ENCODE assay signal across 8 mouse cellular contexts in genomic region chr16:38712105-38712504, GRCm38 (mm10). TPM values are rescaled to one million over a fixed set of nuclear protein-coding genes. Genes with fewer than 3 reads are reported as not detected.
DNase-seq lines count a peak whose midpoint lies in the region; ATAC-seq and TF ChIP-seq lines count a peak whose summit lies in the region.

No protein-coding gene starts in this region.

- peaks cover 13% of the 10 kb centered on the region; the same call in 1 of the 2 replicates for H3K36me3 ChIP-seq in heart, embryonic 10.5 days
- H3K36me3 ChIP-seq in ES-E14 (ENCODE audit: control insufficient read depth, insufficient read depth, low read length, poor library complexity, severe bottlenecking): no peaks in the 10 kb centered on the region
- H3K36me3 ChIP-seq in forebrain, postnatal 0 days (ENCODE audit: insufficient read depth): no peaks in the 10 kb centered on the region
- no peaks in the 10 kb centered on the region for H3K36me3 ChIP-seq in liver, embryonic 16.5 days (ENCODE audit: control insufficient read depth, insufficient read depth)
- H3K36me3 ChIP-seq in stomach, embryonic 14.5 days (ENCODE audit: control insufficient read depth, insufficient read depth, low read length): no peaks in the 10 kb centered on the region

- no peak for TF ChIP-seq CTCF in forebrain, postnatal 0 days (IDR thresholded peaks at IDR 0.05; ENCODE audit: low read depth)

- H3K27ac ChIP-seq in heart, embryonic 10.5 days: peak overlapping the region; percentile 99
- H3K27ac ChIP-seq in ES-E14 (ENCODE audit: insufficient read depth, low read depth, low read length, poor library complexity, severe bottlenecking): no peak overlapping the region
- no peak overlapping the region for H3K27ac ChIP-seq in forebrain, postnatal 0 days (ENCODE audit: low read depth, low read length)
- H3K27ac ChIP-seq in liver, embryonic 16.5 days (ENCODE audit: low read length): no peak overlapping the region
- peak overlapping the region; percentile 94; the same call in 1 of the 2 replicates for H3K27ac ChIP-seq in stomach, embryonic 14.5 days (ENCODE audit: low read length)

- WGBS in heart, embryonic 10.5 days: 3% methylated on average over 12 of the region's 12 CpGs
- 7% methylated on average over 12 of the region's 12 CpGs for WGBS in forebrain, postnatal 0 days
- WGBS in liver, embryonic 16.5 days (ENCODE audit: insufficient replicate concordance): 7% methylated on average over 12 of the region's 12 CpGs
- WGBS in stomach, embryonic 14.5 days: 2% methylated on average over 12 of the region's 12 CpGs

- peaks cover 51% of the 10 kb centered on the region for H3K4me1 ChIP-seq in heart, embryonic 10.5 days
- H3K4me1 ChIP-seq in ES-E14 (ENCODE audit: control insufficient read depth in 2 of 2, insufficient read depth in 2 of 2, low read length in 2 of 2, poor library complexity in 1 of 2): no peaks in the 10 kb centered on the region
- H3K4me1 ChIP-seq in forebrain, postnatal 0 days (ENCODE audit: insufficient read depth): 0 out of 2 replicates have a peak, but pooled peaks cover 5% of the 10 kb centered on the region
- peaks cover 2% of the 10 kb centered on the region for H3K4me1 ChIP-seq in liver, embryonic 16.5 days (ENCODE audit: control insufficient read depth, low read depth, low read length)
- no peaks in the 10 kb centered on the region for H3K4me1 ChIP-seq in stomach, embryonic 14.5 days (ENCODE audit: control insufficient read depth, insufficient read depth, low read length)

- DNase-seq in heart, embryonic 10.5 days (ENCODE audit: low spot score): peak; percentile 80
- DNase-seq in heart, postnatal 36 days: no peak
- no peak for DNase-seq in ES-E14 (ENCODE audit: low read depth, low spot score)
- DNase-seq in forebrain, postnatal 0 days: no peak
- no peak for DNase-seq in gastrocnemius, postnatal 10 days
- no peak for DNase-seq in left cerebral cortex, postnatal 10 days (ENCODE audit: extremely low spot score in 1 of 2, low spot score in 2 of 2)

- ATAC-seq in forebrain, postnatal 0 days: no peak
- ATAC-seq in liver, embryonic 16.5 days (ENCODE audit: low read depth): no peak
- no peak for ATAC-seq in stomach, embryonic 14.5 days (ENCODE audit: insufficient number of reproducible peaks, insufficient read depth, low FRiP score, low read depth)

- intact Hi-C loops in heart, postnatal 36 days (cut with DNase I): no loop called here
- intact Hi-C loops in left cerebral cortex, postnatal 10 days (cut with DNase I): no loop called here

- no peak overlapping the region; the same call in 1 of the 2 replicates for H3K9ac ChIP-seq in ES-E14 (ENCODE audit: insufficient read depth, low read depth, low read length, poor library complexity, severe bottlenecking)
- peak overlapping the region; percentile 60 for H3K9ac ChIP-seq in forebrain, postnatal 0 days
- peak overlapping the region; percentile 39; the same call in 1 of the 2 replicates for H3K9ac ChIP-seq in liver, embryonic 16.5 days (ENCODE audit: low read depth, low read length)
- peak overlapping the region; percentile 52 for H3K9ac ChIP-seq in stomach, embryonic 14.5 days (replicated peaks; ENCODE audit: low read depth, low read length)

- H3K4me2 ChIP-seq in forebrain, postnatal 0 days (ENCODE audit: low read depth): peak overlapping the region; percentile 85
- peak overlapping the region; percentile 72 for H3K4me2 ChIP-seq in liver, embryonic 16.5 days (ENCODE audit: low read depth, low read length)
- peak overlapping the region; percentile 71 for H3K4me2 ChIP-seq in stomach, embryonic 14.5 days (replicated peaks; ENCODE audit: low read depth, low read length)

- in situ Hi-C loops in ES-E14 (cut with MboI; ENCODE audit: low sequenced_read_pairs in 2 of 2, unreplicated experiment in 2 of 2): no loop called here

- peak overlapping the region; percentile 89 for H3K4me3 ChIP-seq in heart, embryonic 10.5 days
- peak overlapping the region; percentile 59 to 60; a peak in 3 of 4 replicates for H3K4me3 ChIP-seq in ES-E14 (ENCODE audit: insufficient read depth in 1 of 2, low read depth in 1 of 2, low read length in 2 of 2, poor library complexity in 1 of 2, severe bottlenecking in 1 of 2)
- peak overlapping the region; percentile 66 for H3K4me3 ChIP-seq in forebrain, postnatal 0 days (ENCODE audit: low read depth, low read length)
- peak overlapping the region; percentile 68 for H3K4me3 ChIP-seq in liver, embryonic 16.5 days (ENCODE audit: low read depth, low read length)
- peak overlapping the region; percentile 61 for H3K4me3 ChIP-seq in stomach, embryonic 14.5 days (ENCODE audit: low read depth, low read length)

- H3K9me3 ChIP-seq in heart, embryonic 10.5 days: no peaks in the 10 kb centered on the region
- no peaks in the 10 kb centered on the region for H3K9me3 ChIP-seq in ES-E14 (ENCODE audit: control insufficient read depth, insufficient read depth, low read depth, low read length)
- H3K9me3 ChIP-seq in forebrain, postnatal 0 days (ENCODE audit: low read length): no peaks in the 10 kb centered on the region
- H3K9me3 ChIP-seq in liver, embryonic 16.5 days (replicated peaks; ENCODE audit: control insufficient read depth, low read length): no peaks in the 10 kb centered on the region
- H3K9me3 ChIP-seq in stomach, embryonic 14.5 days (ENCODE audit: control insufficient read depth, low read depth, low read length): no peaks in the 10 kb centered on the region

- no peaks in the 10 kb centered on the region for H3K27me3 ChIP-seq in heart, embryonic 10.5 days (ENCODE audit: insufficient read depth, poor library complexity, severe bottlenecking)
- no peaks in the 10 kb centered on the region for H3K27me3 ChIP-seq in forebrain, postnatal 0 days (ENCODE audit: insufficient read depth, low read length)
- H3K27me3 ChIP-seq in liver, embryonic 16.5 days (ENCODE audit: control insufficient read depth, insufficient read depth, low read depth, low read length): peaks cover 41% of the 10 kb centered on the region
- H3K27me3 ChIP-seq in stomach, embryonic 14.5 days (ENCODE audit: control insufficient read depth, insufficient read depth, low read length): no peaks in the 10 kb centered on the region

TF ChIP-seq in ES-E14, 5 proteins besides CTCF, POLR2A, EP300 and RAD21:
- TF ChIP-seq ZNF384 (IDR thresholded peaks at IDR 0.05; ENCODE audit: low read depth, low read length) (0 out of 2 replicates have a peak, but pooled peaks have one; percentile 9), CHD2 (IDR thresholded peaks at IDR 0.05; ENCODE audit: low read depth, low read length) (no peak)

RNA-seq across cellular contexts. Expression of gene Arhgap31, which starts 1.0 kb away (rescaled TPM):
- 27.7 and 37.4 TPM in 2 replicates for polyA plus RNA-seq in heart, embryonic 10.5 days (2016; fragmentation: Nextera tagmentation; extraction: Ambion mirVana)
- total RNA-seq in heart, postnatal 36 days (2021): 10 to 100 TPM; 37.4 to 43.5 TPM
- 0.48 and 1.0 TPM in 2 replicates for total RNA-seq in ES-E14 (2012; rRNA removed)
- total RNA-seq in forebrain, postnatal 0 days (2014; rRNA removed): 7.7 and 9.6 TPM in 2 replicates
- 1.8 and 2.4 TPM in 2 replicates for polyA plus RNA-seq in forebrain, postnatal 0 days (2015; fragmentation: Nextera tagmentation; extraction: Ambion mirVana)
- polyA plus RNA-seq in liver, embryonic 16.5 days (2015; fragmentation: Nextera tagmentation; extraction: Ambion mirVana): 1.6 and 1.7 TPM in 2 replicates
- polyA plus RNA-seq in stomach, embryonic 14.5 days (2014; fragmentation: Nextera tagmentation; extraction: Ambion mirVana): 13.6 and 14.8 TPM in 2 replicates
- total RNA-seq in gastrocnemius, postnatal 10 days (2021): 10 to 100 TPM; 22.1 to 28.5 TPM
- total RNA-seq in left cerebral cortex, postnatal 10 days (2021): 10 to 100 TPM; 17.7 to 18.9 TPM

RNA-seq across cellular contexts. Expression of gene B4galt4, which starts 30.0 kb away (rescaled TPM):
- polyA plus RNA-seq in heart, embryonic 10.5 days (2016; fragmentation: Nextera tagmentation; extraction: Ambion mirVana): 28.5 and 34.6 TPM in 2 replicates
- 10 to 100 TPM; 10.1 to 11.9 TPM for total RNA-seq in heart, postnatal 36 days (2021)
- total RNA-seq in ES-E14 (2012; rRNA removed): 6.0 and 6.7 TPM in 2 replicates
- 25.0 and 32.9 TPM in 2 replicates for total RNA-seq in forebrain, postnatal 0 days (2014; rRNA removed)
- 26.6 and 27.3 TPM in 2 replicates for polyA plus RNA-seq in forebrain, postnatal 0 days (2015; fragmentation: Nextera tagmentation; extraction: Ambion mirVana)
- 2.6 and 2.9 TPM in 2 replicates for polyA plus RNA-seq in liver, embryonic 16.5 days (2015; fragmentation: Nextera tagmentation; extraction: Ambion mirVana)
- 25.1 and 30.0 TPM in 2 replicates for polyA plus RNA-seq in stomach, embryonic 14.5 days (2014; fragmentation: Nextera tagmentation; extraction: Ambion mirVana)
- 1 to 10 TPM; 5.5 to 5.7 TPM for total RNA-seq in gastrocnemius, postnatal 10 days (2021)
- total RNA-seq in left cerebral cortex, postnatal 10 days (2021): 10 to 100 TPM; 19.2 to 22.1 TPM

Comparison
In these comparisons a context has a peak if more than half of its experiments do, and no peak if none do; other contexts are left out.
1. H3K27ac ChIP-seq: peak in heart, embryonic 10.5 days (single experiment) and stomach, embryonic 14.5 days (single experiment); none in ES-E14 (single experiment), forebrain, postnatal 0 days (single experiment) and liver, embryonic 16.5 days (single experiment).
2. Peak in every context shown above with its lines, with median percentiles within 50 percentile points of each other: H3K4me3 ChIP-seq and H3K4me2 ChIP-seq.